Mouse (Mus musculus) T-cell, adult 2 months (primary cell): ENCODE results near the gene Rmnd1.
"Not testable (repeated sequence)": the region's sequence is repeated elsewhere in the genome, so short reads cannot be mapped to it uniquely, and the experiment has no call there.

Experiments used
- DNase-seq: peaks from one replicate; pipeline ENCODE4 v3.0.0; 2022; ENCODE audit warnings: low spot score

The Rmnd1 gene

GRCm38 (mm10) chr10:4432123-4432931 is at the start of gene Rmnd1, which contains the start of gene Armt1:
Gene Rmnd1 (minus strand): TSS chr10:4432388.
Gene Armt1 (plus strand): TSS chr10:4432467.
- peak; percentile 93 for DNase-seq

DNA sequence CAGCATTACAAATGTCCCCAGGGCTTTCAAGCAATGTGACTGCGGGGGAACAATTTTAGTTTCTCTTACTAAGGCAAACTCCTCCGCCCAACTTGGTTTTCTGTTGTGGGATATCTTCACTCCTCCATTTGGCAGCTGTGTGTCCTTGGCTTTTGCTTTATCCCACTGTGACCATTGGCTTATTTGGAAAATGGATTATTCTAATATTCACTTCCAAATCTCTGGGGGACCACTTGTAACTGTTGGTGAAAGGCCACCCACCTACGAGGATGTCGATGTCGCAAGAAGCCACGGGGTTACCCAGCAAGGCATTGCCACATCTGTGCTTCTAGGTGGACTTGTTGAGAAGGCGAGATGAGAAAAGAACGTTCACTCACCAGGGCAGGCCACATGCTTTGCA is 49.5 kb upstream of the Rmnd1 start:
- no peak for DNase-seq

- DNase-seq, result no peak
Measured at GRCm38 (mm10) chr10:4480929-4481328, 48.7 kb upstream of the Rmnd1 start.

DNA sequence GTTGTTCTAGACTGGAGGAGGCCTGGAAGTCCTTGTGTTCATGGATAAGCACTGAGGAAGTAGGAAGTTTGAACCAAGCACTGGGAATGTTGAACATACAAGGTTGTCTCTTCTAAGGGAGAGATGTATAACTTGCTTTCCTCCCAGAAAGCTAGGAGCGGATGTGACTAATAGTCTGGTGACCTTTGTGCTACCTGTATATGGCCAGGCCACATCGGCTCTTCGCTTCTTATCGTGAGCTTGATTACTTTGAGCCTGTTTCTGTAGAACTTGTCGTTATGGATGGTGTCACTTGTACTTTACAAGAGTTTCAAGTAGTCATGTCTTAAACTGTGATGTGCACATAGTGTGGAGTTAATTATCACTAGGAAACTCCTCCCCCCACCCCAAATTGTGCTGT is 44.4 kb upstream of the Rmnd1 start:
- no peak for DNase-seq

- no peak for DNase-seq
Measured at GRCm38 (mm10) chr10:4475431-4475830, 43.2 kb upstream of the Rmnd1 start.

- DNase-seq, result no peak
Measured at GRCm38 (mm10) chr10:4473591-4473993, 41.4 kb upstream of the Rmnd1 start.

- no peak for DNase-seq
Measured at GRCm38 (mm10) chr10:4469406-4469805, 37.2 kb upstream of the Rmnd1 start.

- no peak for DNase-seq
Measured at GRCm38 (mm10) chr10:4465799-4466198, 33.6 kb upstream of the Rmnd1 start.

DNA sequence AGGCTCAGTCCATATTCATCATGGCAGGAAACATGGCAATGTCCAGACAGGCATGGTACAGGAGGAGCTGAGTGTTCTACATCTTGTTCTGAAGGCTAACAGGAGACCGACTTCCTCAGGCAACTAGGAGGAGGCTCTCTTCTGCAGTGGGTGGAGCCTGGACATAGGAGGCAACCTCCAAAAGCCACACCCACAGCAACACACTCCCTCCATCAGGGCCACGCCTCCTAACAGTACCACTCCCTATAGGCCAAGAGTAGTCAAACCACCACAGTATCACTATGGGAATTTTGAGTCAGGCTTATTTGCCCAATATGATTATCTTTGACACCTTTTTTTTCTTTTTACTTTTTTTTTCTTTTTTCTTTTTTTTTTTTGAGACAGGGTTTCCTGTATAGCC is 28.0 kb upstream of the Rmnd1 start:
- no peak for DNase-seq

DNA sequence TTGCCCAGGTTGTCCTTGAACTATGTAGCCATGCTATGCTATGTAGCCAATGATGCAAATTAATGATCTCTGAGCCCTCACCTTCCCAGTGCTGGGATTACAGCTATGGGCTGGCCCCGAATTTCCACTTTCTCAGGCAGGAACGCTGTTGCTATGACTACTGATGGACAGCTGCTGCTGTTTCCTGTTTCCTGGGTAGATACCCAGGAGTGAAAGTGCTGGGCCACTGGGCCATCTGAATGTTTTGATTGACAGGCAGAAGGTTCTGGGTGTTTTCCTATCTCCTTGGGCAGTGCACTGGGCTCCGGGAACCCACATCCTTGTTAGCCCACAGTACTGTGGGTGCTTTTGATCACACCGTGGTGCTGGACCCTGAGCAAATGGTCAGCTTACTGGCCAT is 24.2 kb upstream of the Rmnd1 start:
- DNase-seq, result no peak

GRCm38 (mm10) chr10:4435416-4435815 is 3.2 kb upstream of the Rmnd1 start:
- DNase-seq, result no peak

DNA sequence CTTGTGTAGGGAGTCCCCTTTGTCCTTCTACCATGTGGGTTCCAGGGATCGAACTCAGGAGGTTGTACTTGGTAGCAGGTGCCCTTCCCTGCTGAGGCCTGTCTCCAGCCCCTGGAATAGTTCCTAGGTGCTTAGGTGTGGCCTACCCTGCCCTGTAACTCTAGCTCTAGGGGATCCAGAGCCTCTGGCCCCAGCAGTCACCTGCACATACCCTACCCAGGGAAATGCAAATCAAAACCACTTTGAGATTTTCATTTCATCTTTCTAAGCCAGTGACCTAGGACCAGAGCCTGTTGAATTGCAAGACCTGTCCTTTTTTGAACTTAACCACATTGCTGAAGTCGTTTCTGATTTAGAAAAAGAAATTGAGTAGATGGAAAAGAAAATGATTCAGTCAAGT is 1.7 kb upstream of the Rmnd1 start:
- not testable (repeated sequence) for DNase-seq

DNA sequence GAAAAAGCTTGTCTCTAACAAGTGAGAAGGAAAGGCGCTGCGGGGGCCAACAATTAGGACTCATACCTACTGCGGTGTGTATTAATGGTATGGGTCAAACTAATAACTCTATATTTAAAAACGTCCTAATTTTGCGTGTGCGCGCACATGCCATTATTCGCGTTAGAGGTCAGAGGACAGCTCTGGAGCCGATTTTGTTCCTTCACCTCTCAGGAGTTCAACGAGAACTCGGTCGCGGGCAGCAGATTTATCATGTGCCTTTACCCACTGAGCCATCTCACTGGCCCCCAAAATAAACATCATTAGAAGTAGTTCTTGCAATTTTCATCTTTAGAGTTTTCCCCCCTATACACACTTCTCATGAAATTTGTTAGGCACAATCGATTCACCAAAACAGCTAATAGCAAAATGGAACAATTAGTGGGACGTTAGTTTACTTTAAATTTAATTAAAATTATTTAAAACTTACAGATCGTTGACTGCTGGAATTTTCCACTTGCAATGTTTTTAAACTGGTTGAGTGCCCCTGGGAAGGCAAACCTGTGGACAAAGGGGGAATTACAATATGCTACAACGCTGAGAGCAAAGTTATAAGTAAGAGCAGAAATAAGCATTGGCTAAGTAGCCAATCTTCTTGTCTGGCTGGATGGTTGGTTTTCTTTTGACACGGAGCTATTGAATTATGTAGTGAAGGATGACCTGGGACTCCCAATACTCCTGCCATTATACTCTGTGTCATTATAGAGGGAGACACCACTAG is 988 bp upstream of the Rmnd1 start:
- no peak for DNase-seq

GRCm38 (mm10) chr10:4431746-4432122 is 454 bp downstream of the Rmnd1 start:
- DNase-seq, result no peak

GRCm38 (mm10) chr10:4430826-4431225 is 1.4 kb downstream of the Rmnd1 start:
- DNase-seq, result no peak

- no peak for DNase-seq
Measured at GRCm38 (mm10) chr10:4430399-4430798, 1.8 kb downstream of the Rmnd1 start.

DNA sequence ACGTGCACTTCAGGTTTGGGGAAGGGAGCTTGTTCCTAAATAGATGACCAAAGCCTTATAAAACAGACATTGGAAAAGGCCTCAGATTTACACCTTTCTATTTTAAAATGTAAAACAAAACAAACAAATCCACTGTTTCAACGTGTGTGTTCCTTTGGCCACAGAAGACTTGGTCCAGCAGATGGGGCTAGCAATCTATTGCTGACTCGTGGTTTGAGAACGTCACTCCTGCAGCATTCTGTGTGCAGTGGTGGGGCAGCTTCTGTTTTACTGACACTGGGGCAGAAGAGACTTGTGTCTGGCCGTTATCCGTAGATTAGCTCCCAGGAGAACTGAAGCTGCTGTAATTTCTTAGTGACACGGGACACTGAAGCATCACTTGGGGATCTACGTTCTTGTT is 6.9 kb downstream of the Rmnd1 start:
- DNase-seq, result no peak

GRCm38 (mm10) chr10:4407191-4407590 is 25.0 kb downstream of the Rmnd1 start:
- no peak for DNase-seq

DNA sequence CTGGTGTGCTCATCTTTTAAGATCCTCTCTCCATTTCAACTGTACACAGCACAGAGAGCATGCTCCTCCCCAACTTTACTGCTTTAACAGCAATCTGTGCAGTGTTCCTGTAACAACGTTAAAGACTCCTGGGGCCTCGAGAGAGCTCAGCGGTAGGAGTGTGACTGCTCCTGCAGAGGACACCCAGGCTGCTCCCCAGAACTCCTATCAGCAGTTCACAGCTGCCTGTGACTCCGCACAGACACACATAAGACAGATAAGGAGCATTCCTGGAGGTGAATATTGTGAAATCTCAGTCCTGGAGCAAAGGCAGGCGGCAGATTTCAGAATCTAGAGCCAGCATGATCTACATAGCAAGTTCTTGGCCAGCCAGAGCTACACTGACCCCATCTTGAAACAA is 26.7 kb downstream of the Rmnd1 start:
- no peak for DNase-seq

DNA sequence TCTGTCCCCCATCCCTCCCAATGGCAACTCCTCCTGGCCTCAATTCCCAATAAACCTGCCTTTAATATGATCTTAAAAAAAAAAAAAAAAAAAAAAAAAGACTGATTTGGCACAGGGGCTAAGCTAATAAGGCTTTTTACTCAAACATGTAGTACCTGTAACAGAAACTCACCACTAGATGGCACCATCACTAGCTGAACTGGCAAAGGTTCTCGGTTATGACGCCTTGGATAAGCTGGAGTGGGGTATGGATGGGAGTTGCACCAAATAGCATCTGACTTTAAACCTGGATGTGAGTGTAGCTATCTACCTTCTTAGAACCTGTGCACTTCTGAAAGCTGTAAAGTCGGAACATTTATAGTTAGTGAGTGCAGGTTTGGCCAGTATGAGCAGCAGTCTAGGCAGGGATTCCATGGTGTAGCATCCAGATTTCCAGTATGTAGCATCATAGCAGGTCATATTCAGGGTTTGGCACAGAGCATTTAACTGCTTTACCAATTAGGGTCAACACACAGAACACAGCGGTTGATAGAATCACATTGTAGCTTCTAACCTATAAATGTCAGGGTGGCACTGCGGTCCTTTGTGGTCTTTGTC is 27.2 kb downstream of the Rmnd1 start:
- peak; percentile 51 for DNase-seq

DNA sequence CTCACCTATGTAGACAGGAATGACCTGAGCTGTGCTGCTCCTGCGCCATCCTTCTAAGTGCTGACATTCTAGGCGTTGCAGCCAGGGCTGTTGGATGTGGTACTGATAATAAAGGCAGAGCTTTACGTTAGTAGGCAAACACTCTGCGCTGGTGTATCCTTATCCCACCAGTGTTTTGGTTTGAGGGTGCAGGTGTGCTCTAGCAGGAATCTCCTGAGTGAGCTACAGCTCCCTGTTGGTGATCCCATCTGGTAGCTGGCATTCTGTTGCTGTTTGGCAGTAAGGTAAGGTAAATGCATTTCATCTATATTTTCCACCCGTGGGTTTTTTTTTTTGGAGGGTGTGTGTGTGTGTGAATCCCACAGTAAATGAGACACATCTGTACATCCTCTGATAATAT is 34.1 kb downstream of the Rmnd1 start:
- DNase-seq, result no peak

GRCm38 (mm10) chr10:4395321-4395720 is 36.9 kb downstream of the Rmnd1 start:
- DNase-seq, result no peak

GRCm38 (mm10) chr10:4391851-4392250 is 40.3 kb downstream of the Rmnd1 start:
- peak; percentile 53 for DNase-seq
